Mouse (Mus musculus): ENCODE results near the gene 1700069L16Rik. TPM values are rescaled to one million over a fixed set of nuclear protein-coding genes. Genes with fewer than 3 reads are reported as not detected.

1700069L16Rik gene
- total and polyA plus RNA-seq, 2 experiments, result not detected

GRCm38 (mm10) chr5:113703803-113704585 is 20.6 kb downstream of the 1700069L16Rik start:
- no peak for DNase-seq (ENCODE audit: extremely low read depth, low read depth, low spot score)
- 66% methylated on average over 21 of the region's 21 CpGs for WGBS
- no peak overlapping the region for H3K27ac ChIP-seq (replicated peaks; ENCODE audit: insufficient read depth, low read depth, low read length)
- H3K9ac ChIP-seq (ENCODE audit: low read depth, low read length), result no peak overlapping the region
- no peaks in the 10 kb centered on the region for H3K79me2 ChIP-seq (ENCODE audit: control insufficient read depth, insufficient read depth, low read length)
- H3K4me1 ChIP-seq (ENCODE audit: control insufficient read depth, insufficient read depth, low read length), result peaks cover 2% of the 10 kb centered on the region; the same call in 1 of the 2 replicates
- H3K36me3 ChIP-seq (ENCODE audit: control insufficient read depth, insufficient read depth, low read length), result no peaks in the 10 kb centered on the region
- TF ChIP-seq POLR2A (IDR thresholded peaks at IDR 0.05; ENCODE audit: extremely low read depth, insufficient read depth, low read length), result no peak
- no peaks in the 10 kb centered on the region; the same call in 1 of the 2 replicates for H3K27me3 ChIP-seq (ENCODE audit: control insufficient read depth, insufficient read depth, low read length)
- no peak overlapping the region for H3K4me3 ChIP-seq (ENCODE audit: insufficient read depth, low read depth, low read length)

DNA sequence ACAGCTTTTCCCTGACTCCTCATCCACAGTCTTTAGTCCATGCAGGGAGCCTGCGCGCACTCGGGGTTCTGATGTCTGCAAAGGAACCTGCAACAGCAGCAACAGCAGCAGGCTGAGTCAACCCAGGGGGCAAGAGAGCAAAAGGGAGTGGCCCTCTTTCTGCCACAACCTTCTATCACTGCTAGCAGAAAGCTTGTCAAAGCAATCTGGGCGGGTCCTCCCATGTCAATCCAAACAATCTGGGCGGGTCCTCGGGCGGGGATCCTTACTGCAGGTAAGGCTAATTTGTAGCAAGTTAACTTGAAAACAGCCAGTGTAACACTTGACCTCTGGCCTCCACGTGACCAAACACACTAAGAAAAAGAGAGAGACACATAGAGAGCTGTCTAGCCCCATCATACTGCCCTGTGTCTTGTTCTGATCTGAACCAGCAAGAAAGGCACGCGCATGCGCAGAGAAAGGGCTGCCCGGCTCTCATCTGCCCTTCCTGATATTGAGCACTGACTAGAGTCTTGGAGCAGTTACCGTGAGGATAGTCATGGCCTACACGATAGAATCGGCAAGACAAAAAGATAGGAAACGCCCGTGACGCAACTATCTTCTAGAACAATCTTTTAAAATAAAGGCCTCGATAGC is 24.1 kb downstream of the 1700069L16Rik start:
- no peaks in the 10 kb centered on the region for H3K36me3 ChIP-seq (ENCODE audit: control insufficient read depth, insufficient read depth, low read length)
- no peak for DNase-seq (ENCODE audit: extremely low read depth, low read depth, low spot score)
- H3K4me1 ChIP-seq (ENCODE audit: control insufficient read depth, insufficient read depth, low read length), result peaks cover 2% of the 10 kb centered on the region; the same call in 1 of the 2 replicates
- WGBS, result 80% methylated on average over 19 of the region's 19 CpGs
- no peaks in the 10 kb centered on the region; the same call in 1 of the 2 replicates for H3K27me3 ChIP-seq (ENCODE audit: control insufficient read depth, insufficient read depth, low read length)
- no peak overlapping the region for H3K9ac ChIP-seq (ENCODE audit: low read depth, low read length)
- no peak overlapping the region for H3K27ac ChIP-seq (replicated peaks; ENCODE audit: insufficient read depth, low read depth, low read length)
- no peak for TF ChIP-seq CTCF (IDR thresholded peaks at IDR 0.05; ENCODE audit: low read depth, low read length)
- TF ChIP-seq POLR2A (IDR thresholded peaks at IDR 0.05; ENCODE audit: extremely low read depth, insufficient read depth, low read length), result no peak
- no peak overlapping the region for H3K4me3 ChIP-seq (ENCODE audit: insufficient read depth, low read depth, low read length)
- H3K79me2 ChIP-seq (ENCODE audit: control insufficient read depth, insufficient read depth, low read length), result no peaks in the 10 kb centered on the region

GRCm38 (mm10) chr5:113694415-113694814 is 30.2 kb downstream of the 1700069L16Rik start:
- Histone ChIP-seq H3K36me3 (ENCODE audit: control insufficient read depth, insufficient read depth, low read length) (no peaks in the 10 kb centered on the region), H3K4me1 (ENCODE audit: control insufficient read depth, insufficient read depth, low read length) (no peaks in the 10 kb centered on the region), H3K4me3 (ENCODE audit: insufficient read depth, low read depth, low read length) (no peak overlapping the region), H3K27ac (replicated peaks; ENCODE audit: insufficient read depth, low read depth, low read length) (no peak overlapping the region), H3K79me2 (ENCODE audit: control insufficient read depth, insufficient read depth, low read length) (no peaks in the 10 kb centered on the region), H3K9ac (ENCODE audit: low read depth, low read length) (no peak overlapping the region), H3K27me3 (ENCODE audit: control insufficient read depth, insufficient read depth, low read length) (no peaks in the 10 kb centered on the region)
- WGBS, result 57% methylated on average over 5 of the region's 5 CpGs
- DNase-seq (ENCODE audit: extremely low read depth, low read depth, low spot score), result no peak
- TF ChIP-seq POLR2A (IDR thresholded peaks at IDR 0.05; ENCODE audit: extremely low read depth, insufficient read depth, low read length), result no peak
- TF ChIP-seq CTCF (IDR thresholded peaks at IDR 0.05; ENCODE audit: low read depth, low read length), result no peak

DNA sequence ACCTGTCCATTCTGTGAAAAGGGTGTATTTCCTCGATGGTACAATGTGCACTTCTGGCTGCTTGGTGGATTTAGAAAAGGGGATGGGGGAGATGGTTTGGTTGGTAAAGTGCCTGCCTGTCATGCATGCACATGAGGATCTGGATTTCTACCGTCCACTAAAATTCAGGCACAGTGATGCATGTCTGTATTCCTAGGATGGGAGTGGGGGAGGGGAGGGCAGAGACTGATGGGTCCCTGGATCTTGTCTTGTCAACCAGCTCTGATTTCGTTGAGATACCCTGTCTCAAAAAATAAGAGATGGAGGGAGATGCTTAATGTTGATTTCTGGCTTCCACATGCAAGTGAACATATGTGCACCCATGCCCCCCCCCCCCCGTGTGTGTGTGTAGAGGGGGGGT is 30.6 kb downstream of the 1700069L16Rik start:
- Histone ChIP-seq H3K27ac (replicated peaks; ENCODE audit: insufficient read depth, low read depth, low read length) (no peak overlapping the region), H3K4me3 (ENCODE audit: insufficient read depth, low read depth, low read length) (no peak overlapping the region), H3K27me3 (ENCODE audit: control insufficient read depth, insufficient read depth, low read length) (no peaks in the 10 kb centered on the region), H3K9ac (ENCODE audit: low read depth, low read length) (no peak overlapping the region), H3K79me2 (ENCODE audit: control insufficient read depth, insufficient read depth, low read length) (no peaks in the 10 kb centered on the region), H3K4me1 (ENCODE audit: control insufficient read depth, insufficient read depth, low read length) (no peaks in the 10 kb centered on the region), H3K36me3 (ENCODE audit: control insufficient read depth, insufficient read depth, low read length) (no peaks in the 10 kb centered on the region)
- WGBS, result 63% methylated on average over 4 of the region's 4 CpGs
- TF ChIP-seq CTCF (IDR thresholded peaks at IDR 0.05; ENCODE audit: low read depth, low read length) (no peak), POLR2A (IDR thresholded peaks at IDR 0.05; ENCODE audit: extremely low read depth, insufficient read depth, low read length) (no peak)
- no peak for DNase-seq (ENCODE audit: extremely low read depth, low read depth, low spot score)

GRCm38 (mm10) chr5:113693196-113693755 is 31.3 kb downstream of the 1700069L16Rik start:
- Histone ChIP-seq H3K79me2 (ENCODE audit: control insufficient read depth, insufficient read depth, low read length) (no peaks in the 10 kb centered on the region), H3K4me1 (ENCODE audit: control insufficient read depth, insufficient read depth, low read length) (no peaks in the 10 kb centered on the region), H3K9ac (ENCODE audit: low read depth, low read length) (no peak overlapping the region), H3K4me3 (ENCODE audit: insufficient read depth, low read depth, low read length) (no peak overlapping the region), H3K36me3 (ENCODE audit: control insufficient read depth, insufficient read depth, low read length) (no peaks in the 10 kb centered on the region), H3K27me3 (ENCODE audit: control insufficient read depth, insufficient read depth, low read length) (no peaks in the 10 kb centered on the region), H3K27ac (replicated peaks; ENCODE audit: insufficient read depth, low read depth, low read length) (no peak overlapping the region)
- DNase-seq (ENCODE audit: extremely low read depth, low read depth, low spot score), result no peak
- no peak for TF ChIP-seq POLR2A (IDR thresholded peaks at IDR 0.05; ENCODE audit: extremely low read depth, insufficient read depth, low read length)
- no peak for TF ChIP-seq CTCF (IDR thresholded peaks at IDR 0.05; ENCODE audit: low read depth, low read length)
- WGBS, result 84% methylated on average over 8 of the region's 8 CpGs

Measured in liver, adult 2 months (tissue).